Mouse (Mus musculus) megakaryocyte, adult 5-6 weeks (primary cell): ENCODE results near the gene Rhov. TPM values are rescaled to one million over a fixed set of nuclear protein-coding genes. Genes with fewer than 3 reads are reported as not detected.

ENCODE experiments used
- ATAC-seq: 2 replicates; pipeline ENCODE4 v1.8.0; 2016; ENCODE audit warnings: mild to moderate bottlenecking, inconsistent platforms; ENCODE audit not compliant: poor library complexity, severe bottlenecking
- total RNA-seq, 2 experiments: library from RNA; stranded (forward) in 1 of 2; stranded (reverse) in 1 of 2; fragments of 153-499, 151-499 nt in 1 of 2; fragments of 221-1000, 200-1000 nt in 1 of 2; gene quantifications; 2 replicates each; pipeline versions ENCODE4 v1.2.3 to v1.2.4; 2015 to 2017

The Rhov gene
- total RNA-seq (2015) = 0.16 and 0.59 TPM in 2 replicates
- total RNA-seq (2017) = 0.28 and 0.81 TPM in 2 replicates

GRCm38 (mm10) chr2:119270643-119271331 lies at the start of gene Rhov:
TSS of gene Rhov (minus strand) at chr2:119271272.
- peak; percentile 97 for ATAC-seq

GRCm38 (mm10) chr2:119320571-119320970 lies 49.5 kb upstream of the Rhov start:
- ATAC-seq = no peak

- no peak for ATAC-seq
Observed at GRCm38 (mm10) chr2:119318043-119318710, 47.1 kb upstream of the Rhov start.

DNA sequence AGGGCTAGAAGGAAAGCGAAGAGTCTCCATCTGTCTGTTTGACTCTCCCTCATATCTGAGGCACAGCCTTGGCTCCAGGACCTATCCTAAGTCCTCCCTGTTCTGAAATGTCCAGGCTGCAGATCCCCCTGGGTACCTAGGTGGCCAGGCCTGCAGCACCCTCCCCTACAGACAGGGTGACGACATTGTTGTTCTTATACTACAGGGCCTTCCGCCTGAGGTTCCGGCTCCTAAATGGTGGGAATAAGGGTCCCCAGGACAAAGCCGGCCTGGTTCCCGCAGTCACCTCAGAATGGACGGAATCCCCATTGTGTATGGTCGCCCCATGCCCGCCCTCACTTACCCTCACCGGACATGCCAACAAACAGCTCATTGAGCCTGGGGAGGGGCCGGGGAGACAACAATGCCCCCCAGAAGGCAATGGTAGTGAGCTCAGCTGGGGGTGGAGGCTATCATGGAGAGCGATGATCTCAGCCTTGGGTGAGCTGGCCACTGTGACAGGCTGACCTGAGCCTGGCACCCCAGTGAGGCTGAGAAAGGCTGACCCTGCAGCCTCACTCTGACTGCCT lies 43.8 kb upstream of the Rhov start:
- ATAC-seq = no peak

GRCm38 (mm10) chr2:119313780-119314479 lies 42.9 kb upstream of the Rhov start:
- no peak for ATAC-seq

GRCm38 (mm10) chr2:119312380-119312958 lies 41.4 kb upstream of the Rhov start:
- no peak for ATAC-seq

DNA sequence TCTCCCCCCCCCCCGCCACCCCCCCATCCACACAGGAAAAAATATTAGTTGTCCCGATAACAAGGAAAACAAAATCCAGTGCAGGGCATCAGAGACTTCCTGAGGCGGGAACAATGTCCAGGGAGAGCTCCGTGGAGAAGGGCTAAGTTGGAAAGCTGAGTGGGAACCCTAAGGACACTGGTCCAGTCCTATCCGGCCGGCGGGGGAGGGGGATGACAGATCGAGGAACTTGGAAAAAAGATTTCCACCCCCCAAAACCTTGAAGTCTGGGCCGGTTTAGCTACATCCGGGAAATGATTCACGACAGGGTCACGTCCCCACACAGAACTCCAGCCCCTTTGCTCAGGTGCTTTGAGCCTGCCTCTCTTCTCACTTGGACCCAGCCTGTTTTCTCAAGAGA lies 40.5 kb upstream of the Rhov start:
- ATAC-seq = no peak

GRCm38 (mm10) chr2:119304798-119305208 lies 33.7 kb upstream of the Rhov start:
- ATAC-seq = no peak

- ATAC-seq = no peak
Observed at GRCm38 (mm10) chr2:119304391-119304790, 33.3 kb upstream of the Rhov start.

DNA sequence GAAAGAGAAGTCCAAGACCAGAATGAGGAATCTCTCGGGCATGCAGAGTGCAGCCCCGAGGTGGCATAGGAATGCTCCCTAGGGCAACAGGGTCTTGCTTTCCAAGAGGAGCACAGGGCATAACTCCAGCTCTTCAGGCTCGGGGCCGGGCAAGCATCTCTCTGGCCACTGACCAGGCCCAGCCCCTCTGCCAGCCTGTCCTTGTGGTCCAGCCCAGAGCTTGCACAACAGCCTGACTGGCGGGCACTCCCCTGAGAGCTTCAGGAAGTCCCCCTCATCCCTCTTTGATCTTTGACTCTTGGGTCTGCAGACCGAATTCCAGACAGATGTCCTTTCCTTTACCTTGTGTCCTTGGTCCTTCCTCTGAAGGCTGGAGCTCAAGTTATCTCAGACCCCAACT lies 31.8 kb upstream of the Rhov start:
- no peak for ATAC-seq

- no peak for ATAC-seq
Observed at GRCm38 (mm10) chr2:119300819-119301493, 29.9 kb upstream of the Rhov start.

GRCm38 (mm10) chr2:119299981-119300818 lies 29.1 kb upstream of the Rhov start:
- peak; percentile 84 for ATAC-seq

DNA sequence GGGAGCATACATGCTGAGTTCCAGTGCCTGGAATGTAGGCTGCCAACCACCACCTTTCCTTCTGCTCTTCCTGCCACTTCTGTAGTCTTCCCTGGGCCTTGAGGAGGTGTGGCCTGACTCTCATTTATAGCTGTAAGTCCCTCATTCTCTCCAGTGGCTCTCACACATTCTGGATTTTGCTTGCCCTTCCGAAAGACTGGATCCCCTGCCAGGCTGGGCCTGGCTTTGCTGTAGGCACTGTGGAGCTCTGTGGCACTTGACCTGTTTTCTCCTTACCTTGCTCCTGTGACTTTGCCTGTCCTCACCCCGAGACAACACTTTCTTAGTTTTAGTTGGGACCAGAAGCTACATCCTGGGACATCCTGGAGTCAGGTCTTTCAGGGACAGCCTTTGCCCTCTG lies 27.8 kb upstream of the Rhov start:
- ATAC-seq = no peak

GRCm38 (mm10) chr2:119298330-119298729 lies 27.3 kb upstream of the Rhov start:
- ATAC-seq = no peak

GRCm38 (mm10) chr2:119297506-119297905 lies 26.4 kb upstream of the Rhov start:
- ATAC-seq = no peak

GRCm38 (mm10) chr2:119296756-119297155 lies 25.7 kb upstream of the Rhov start:
- ATAC-seq = peak; percentile 71

DNA sequence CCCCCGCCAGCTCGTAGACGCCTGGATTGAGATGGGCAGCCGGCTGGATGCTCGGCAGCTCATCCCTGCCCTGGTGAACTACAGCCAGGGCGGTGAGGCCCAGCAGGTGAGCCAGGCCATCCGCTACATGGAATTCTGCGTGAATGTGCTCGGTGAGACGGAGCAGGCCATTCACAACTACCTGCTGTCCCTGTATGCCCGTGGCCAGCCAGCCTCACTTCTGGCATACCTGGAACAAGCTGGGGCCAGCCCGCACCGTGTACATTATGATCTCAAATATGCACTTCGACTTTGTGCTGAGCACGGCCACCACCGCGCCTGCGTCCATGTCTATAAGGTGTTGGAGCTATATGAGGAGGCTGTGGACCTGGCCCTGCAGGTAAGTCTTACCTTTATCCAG lies 23.3 kb upstream of the Rhov start:
- ATAC-seq = no peak

- no peak for ATAC-seq
Observed at GRCm38 (mm10) chr2:119293776-119294390, 22.8 kb upstream of the Rhov start.

- no peak for ATAC-seq
Observed at GRCm38 (mm10) chr2:119293311-119293710, 22.2 kb upstream of the Rhov start.
